Mouse (Mus musculus) cerebellum, adult 2 months (tissue): ENCODE results near the gene Ctsg.

ENCODE experiments used
- CTCF ChIP-seq: fragments of 200-500 bp; IDR thresholded peaks from 2 replicates; pipeline ENCODE4 v1.5.1; 2011; ENCODE audit warnings: low read depth, mild to moderate bottlenecking, control low read depth, low read length, moderate library complexity, borderline replicate concordance; ENCODE audit not compliant: insufficient read depth
- POLR2A ChIP-seq: fragments of 200-500 bp; IDR thresholded peaks from 2 replicates; pipeline ENCODE4 v1.6.1; 2011; ENCODE audit warnings: low read length, control low read depth, borderline replicate concordance; ENCODE audit not compliant: insufficient read depth

GRCm38 (mm10) chr14:56057722-56058121, 44.7 kb downstream of the Ctsg start:
- TF ChIP-seq CTCF (no peak), POLR2A (no peak)
